Comparison of ENCODE assay signal across 18 mouse cellular contexts in genomic region chr5:77165703-77166625, GRCm38 (mm10). TPM values are rescaled to one million over a fixed set of nuclear protein-coding genes. Genes with fewer than 3 reads are reported as not detected.
DNase-seq lines count a peak whose midpoint lies in the region; ATAC-seq and TF ChIP-seq lines count a peak whose summit lies in the region.
"Had no signal": no experiment of that assay in that cellular context is flagged by ENCODE, and none has a peak within 500 bp of the region (broad histone marks: within the 10 kb centered on the region; RNA-seq: fewer than 3 reads in every experiment).

No protein-coding gene starts in this region.

- peak; percentile 55 for DNase-seq in heart, adult 11 months
- DNase-seq in heart, adult 2 months, result no peak
- DNase-seq in lung, postnatal 10 days, result no peak
- DNase-seq in induced T-regulatory cell, adult 2 months (ENCODE audit: low read depth), result peak; percentile 65
- DNase-seq in stomach, postnatal 0 days (ENCODE audit: low spot score), result no peak
- no peak for DNase-seq in gastrocnemius, adult 2 months
- no peak for DNase-seq in ovary, postnatal 14 days (ENCODE audit: low spot score)
- DNase-seq: cerebellum, postnatal 25 days; gastrocnemius, postnatal 14 days; layer of hippocampus, adult 9-11 months; midbrain, embryonic 14.5 days; thymus, postnatal 25 days had no signal

- no peaks in the 10 kb centered on the region for H3K9me3 ChIP-seq in lung, embryonic 16.5 days (ENCODE audit: control insufficient read depth, low read length)
- no peaks in the 10 kb centered on the region for H3K9me3 ChIP-seq in stomach, postnatal 0 days (ENCODE audit: control insufficient read depth, low read length)
- H3K9me3 ChIP-seq: forebrain, embryonic 12.5 days; limb, embryonic 15.5 days had no signal

- no peak overlapping the region for H3K9ac ChIP-seq in heart, adult 2 months (ENCODE audit: low read depth, low read length)
- peak overlapping the region; percentile 27; the same call in 1 of the 2 replicates for H3K9ac ChIP-seq in lung, embryonic 16.5 days (ENCODE audit: low read length)
- H3K9ac ChIP-seq in stomach, postnatal 0 days (ENCODE audit: low read length), result no peak overlapping the region
- H3K9ac ChIP-seq: forebrain, embryonic 12.5 days; limb, embryonic 15.5 days had no signal

- no peaks in the 10 kb centered on the region for H3K79me2 ChIP-seq in heart, adult 2 months (replicated peaks; ENCODE audit: control insufficient read depth, insufficient read depth, low read length)

- H3K27ac ChIP-seq in heart, adult 2 months, result no peak overlapping the region
- H3K27ac ChIP-seq in lung, embryonic 16.5 days (ENCODE audit: low read length), result peak overlapping the region; percentile 43
- H3K27ac ChIP-seq in stomach, postnatal 0 days (replicated peaks), result no peak overlapping the region
- no peak overlapping the region for H3K27ac ChIP-seq in gastrocnemius, adult 2 months
- H3K27ac ChIP-seq: forebrain, embryonic 12.5 days; limb, embryonic 15.5 days had no signal

- intact Hi-C loops in heart, adult 2 months (cut with DNase I), result no loop called here
- intact Hi-C loops in gastrocnemius, adult 2 months (cut with DNase I), result no loop called here

- no peak overlapping the region for H3K4me2 ChIP-seq in lung, embryonic 16.5 days (ENCODE audit: low read depth, low read length)
- no peak overlapping the region for H3K4me2 ChIP-seq in stomach, postnatal 0 days (replicated peaks; ENCODE audit: low read depth)
- H3K4me2 ChIP-seq: forebrain, embryonic 12.5 days; limb, embryonic 15.5 days had no signal

- TF ChIP-seq EP300 in heart, adult 2 months (IDR thresholded peaks at IDR 0.05; ENCODE audit: insufficient read depth, low read depth, low read length), result no peak
- TF ChIP-seq EP300 in stomach, postnatal 0 days (optimal IDR thresholded peaks at IDR 0.05), result no peak

- no peaks in the 10 kb centered on the region for H3K4me1 ChIP-seq in heart, adult 2 months (ENCODE audit: control insufficient read depth, insufficient read depth, low read length)
- H3K4me1 ChIP-seq in lung, embryonic 16.5 days (replicated peaks; ENCODE audit: control insufficient read depth, insufficient read depth, low read length), result peaks cover 6% of the 10 kb centered on the region; the same call in 1 of the 2 replicates
- H3K4me1 ChIP-seq in stomach, postnatal 0 days (replicated peaks; ENCODE audit: control insufficient read depth, insufficient read depth), result no peaks in the 10 kb centered on the region
- H3K4me1 ChIP-seq: forebrain, embryonic 12.5 days had no signal

- no peaks in the 10 kb centered on the region for H3K27me3 ChIP-seq in heart, adult 2 months (ENCODE audit: control insufficient read depth, insufficient read depth, low read length)
- H3K27me3 ChIP-seq in lung, embryonic 16.5 days (ENCODE audit: control insufficient read depth, insufficient read depth, low read depth, low read length), result no peaks in the 10 kb centered on the region
- H3K27me3 ChIP-seq in stomach, postnatal 0 days (ENCODE audit: control insufficient read depth, insufficient read depth, low read length), result no peaks in the 10 kb centered on the region
- H3K27me3 ChIP-seq: limb, embryonic 15.5 days had no signal

- H3K36me3 ChIP-seq in heart, adult 2 months (ENCODE audit: control insufficient read depth, insufficient read depth, low read length), result no peaks in the 10 kb centered on the region
- no peaks in the 10 kb centered on the region for H3K36me3 ChIP-seq in lung, embryonic 16.5 days (ENCODE audit: control insufficient read depth, insufficient read depth, low read length)
- H3K36me3 ChIP-seq in stomach, postnatal 0 days (ENCODE audit: control insufficient read depth, insufficient read depth, low read length), result no peaks in the 10 kb centered on the region
- H3K36me3 ChIP-seq: forebrain, embryonic 12.5 days; limb, embryonic 15.5 days had no signal

- no peak for TF ChIP-seq CTCF in heart, adult 2 months (IDR thresholded peaks at IDR 0.05)
- TF ChIP-seq CTCF in stomach, postnatal 0 days (IDR thresholded peaks at IDR 0.05; ENCODE audit: low read depth), result no peak
- TF ChIP-seq CTCF in gastrocnemius, adult 2 months (IDR thresholded peaks at IDR 0.05), result no peak

- 75% methylated on average over 13 of the region's 13 CpGs for WGBS in heart, adult 2 months
- 46% methylated on average over 13 of the region's 13 CpGs for WGBS in lung, embryonic 16.5 days
- 62% methylated on average over 13 of the region's 13 CpGs for WGBS in stomach, postnatal 0 days

- peak; percentile 32; the same call in 1 of the 2 replicates for ATAC-seq in lung, embryonic 16.5 days (ENCODE audit: low read depth)
- ATAC-seq in stomach, postnatal 0 days (ENCODE audit: low FRiP score, low TSS enrichment), result 0 out of 2 replicates have a peak, but pooled peaks have one; percentile 64
- ATAC-seq: Patski had no signal

- no peak overlapping the region for H3K4me3 ChIP-seq in heart, adult 2 months
- H3K4me3 ChIP-seq in lung, embryonic 16.5 days (ENCODE audit: low read length), result no peak overlapping the region
- H3K4me3 ChIP-seq in stomach, postnatal 0 days (ENCODE audit: low read depth, low read length), result no peak overlapping the region
- H3K4me3 ChIP-seq in gastrocnemius, adult 2 months, result no peak overlapping the region
- H3K4me3 ChIP-seq: forebrain, embryonic 12.5 days; limb, embryonic 15.5 days had no signal

- TF ChIP-seq POLR2A in heart, adult 2 months (IDR thresholded peaks at IDR 0.05; ENCODE audit: insufficient read depth, low read depth, low read length), result no peak

RNA-seq across cellular contexts. Expression of gene Spink2, which starts 45.3 kb away (rescaled TPM):
- total RNA-seq in heart, adult 2 months (2021), result not detected
- 1.3 and 2.2 TPM in 2 replicates for polyA plus RNA-seq in heart, adult 2 months (2012; rRNA removed)
- 2.7 and 3.8 TPM in 2 replicates for polyA plus RNA-seq in lung, embryonic 16.5 days (2015; fragmentation: Nextera tagmentation; extraction: Ambion mirVana)
- polyA plus RNA-seq in stomach, postnatal 0 days (2015; fragmentation: Nextera tagmentation; extraction: Ambion mirVana), result 1.8 and 2.3 TPM in 2 replicates
- not detected for total RNA-seq in gastrocnemius, adult 2 months (2021)
- total RNA-seq: hematopoietic stem cell, adult 5-6 weeks had no signal
- polyA plus RNA-seq: liver, embryonic 16.5 days; midbrain, embryonic 14.5 days; Patski had no signal

RNA-seq across cellular contexts. Expression of gene Hopx, which starts 51.0 kb away (rescaled TPM):
- 100 to 1,000 TPM; 367 to 385 TPM for total RNA-seq in heart, adult 2 months (2021)
- polyA plus RNA-seq in heart, adult 2 months (2012; rRNA removed), result 284 and 285 TPM in 2 replicates
- 13.6 and 18.1 TPM in 2 replicates for polyA plus RNA-seq in lung, embryonic 16.5 days (2015; fragmentation: Nextera tagmentation; extraction: Ambion mirVana)
- 26.6 and 30.2 TPM in 2 replicates for polyA plus RNA-seq in stomach, postnatal 0 days (2015; fragmentation: Nextera tagmentation; extraction: Ambion mirVana)
- 1 to 10 TPM; 2.2 to 5.4 TPM for total RNA-seq in gastrocnemius, adult 2 months (2021)
- polyA plus RNA-seq: Patski had no signal

Comparison
In these comparisons a context has a peak if more than half of its experiments do, and no peak if none do; other contexts are left out.
1. DNase-seq: peak in heart, adult 11 months (single experiment) and induced T-regulatory cell, adult 2 months (single experiment); none in heart, adult 2 months (0 of 2), lung, postnatal 10 days (single experiment), stomach, postnatal 0 days (single experiment), gastrocnemius, adult 2 months (single experiment) and ovary, postnatal 14 days (single experiment).